Mouse (Mus musculus) thymus, adult 2 months (tissue): ENCODE data around the gene Dglucy. TPM values are rescaled to one million over a fixed set of nuclear protein-coding genes. Genes with fewer than 3 reads are reported as not detected.

ENCODE experiments used
- DNase-seq: peaks from one replicate; pipeline ENCODE4 v3.0.0; 2021
- H3K27ac ChIP-seq: fragments of 200-500 bp; 2 replicates; pipeline ENCODE4 v1.5.1; 2012; ENCODE audit warnings: low read length, control low read depth; ENCODE audit not compliant: control insufficient read depth, insufficient read depth
- H3K27me3 ChIP-seq: fragments of 200-500 bp; 2 replicates; pipeline ENCODE4 v1.6.1; 2012; ENCODE audit warnings: mild to moderate bottlenecking, low read length, moderate library complexity, mixed read lengths; ENCODE audit not compliant: control insufficient read depth, insufficient read depth
- H3K36me3 ChIP-seq: fragments of 200-500 bp; 2 replicates; pipeline ENCODE4 v1.6.1; 2012; ENCODE audit warnings: mild to moderate bottlenecking, low read length, moderate library complexity; ENCODE audit not compliant: control insufficient read depth, insufficient read depth
- H3K4me1 ChIP-seq: fragments of 200-500 bp; replicated peaks from 2 replicates; pipeline ENCODE4 v1.6.1; 2012; ENCODE audit warnings: low read length; ENCODE audit not compliant: control insufficient read depth, insufficient read depth
- H3K4me3 ChIP-seq: fragments of 200-500 bp; 2 replicates; pipeline ENCODE4 v1.5.1; 2012; ENCODE audit warnings: mild to moderate bottlenecking, low read length, control low read depth, moderate library complexity; ENCODE audit not compliant: control insufficient read depth, insufficient read depth
- CTCF ChIP-seq: fragments of 200-500 bp; IDR thresholded peaks from 2 replicates; pipeline ENCODE4 v1.5.1; 2012; ENCODE audit warnings: mild to moderate bottlenecking, control low read depth, low read length, moderate library complexity, borderline replicate concordance; ENCODE audit not compliant: control insufficient read depth, poor library complexity, insufficient read depth; ENCODE audit errors: extremely low read depth
- POLR2A ChIP-seq: fragments of 200-500 bp; IDR thresholded peaks from 2 replicates; pipeline ENCODE4 v1.6.1; 2012; ENCODE audit warnings: mild to moderate bottlenecking, low read length, control low read depth, moderate library complexity; ENCODE audit not compliant: control insufficient read depth, poor library complexity, insufficient read depth; ENCODE audit errors: extremely low read depth
- WGBS: fragments of 180-500 bp; shearing (Covaris S2); methylation state at CpG from one replicate; pipeline ENCODE4 v1.1.7; 2018; 5-methylcytosine and 5-hydroxymethylcytosine counted together
- polyA plus RNA-seq: library from polyadenylated mRNA; depleted of rRNA; stranded (reverse); fragments of >200 nt; gene quantifications from 2 replicates; pipeline ENCODE4 v1.2.3, GENCODE M21; 2012

Gene Dglucy
- polyA plus RNA-seq, 1 experiment, result 8.6 TPM

- peaks cover 8% of the 10 kb centered on the region for H3K4me1 ChIP-seq
- no peak for DNase-seq
- H3K27me3 ChIP-seq, result no peaks in the 10 kb centered on the region
- WGBS, result 32% methylated on average over 7 of the region's 7 CpGs
- no peak overlapping the region for H3K27ac ChIP-seq
- TF ChIP-seq POLR2A (no peak), CTCF (no peak)
- no peaks in the 10 kb centered on the region for H3K36me3 ChIP-seq
- no peak overlapping the region for H3K4me3 ChIP-seq
Observed at GRCm38 (mm10) chr12:100883168-100883567, 104.3 kb downstream of the Dglucy start.

- DNase-seq, result no peak
- Histone ChIP-seq H3K4me1 (peaks cover 17% of the 10 kb centered on the region), H3K36me3 (no peaks in the 10 kb centered on the region), H3K4me3 (no peak overlapping the region), H3K27me3 (no peaks in the 10 kb centered on the region), H3K27ac (no peak overlapping the region)
- WGBS, result 90% methylated on average over 3 of the region's 3 CpGs
- TF ChIP-seq POLR2A (no peak), CTCF (no peak)
Observed at GRCm38 (mm10) chr12:100885585-100885984, 106.7 kb downstream of the Dglucy start.

- no peaks in the 10 kb centered on the region for H3K36me3 ChIP-seq
- TF ChIP-seq POLR2A, result no peak
- TF ChIP-seq CTCF, result no peak
- H3K4me1 ChIP-seq, result peaks cover 27% of the 10 kb centered on the region
- 84% methylated on average over 4 of the region's 4 CpGs for WGBS
- H3K27ac ChIP-seq, result no peak overlapping the region
- no peak overlapping the region for H3K4me3 ChIP-seq
- DNase-seq, result no peak
- H3K27me3 ChIP-seq, result no peaks in the 10 kb centered on the region
Observed at GRCm38 (mm10) chr12:100886877-100887276, 108.0 kb downstream of the Dglucy start.

GRCm38 (mm10) chr12:100887801-100888258 lies 109.0 kb downstream of the Dglucy start:
- H3K27ac ChIP-seq, result peak overlapping the region; percentile 32; the same call in 1 of the 2 replicates
- no peaks in the 10 kb centered on the region for H3K27me3 ChIP-seq
- DNase-seq, result peak; percentile 50
- TF ChIP-seq CTCF, result no peak
- TF ChIP-seq POLR2A, result no peak
- H3K36me3 ChIP-seq, result no peaks in the 10 kb centered on the region
- H3K4me1 ChIP-seq, result peaks cover 27% of the 10 kb centered on the region
- no peak overlapping the region for H3K4me3 ChIP-seq
- WGBS, result 4% methylated on average over 12 of the region's 12 CpGs

- peak overlapping the region; percentile 2; the same call in 1 of the 2 replicates for H3K27ac ChIP-seq
- H3K4me3 ChIP-seq, result no peak overlapping the region
- no peaks in the 10 kb centered on the region for H3K27me3 ChIP-seq
- no peaks in the 10 kb centered on the region for H3K36me3 ChIP-seq
- WGBS, result 3% methylated on average over 3 of the region's 3 CpGs
- no peak for DNase-seq
- TF ChIP-seq POLR2A (no peak), CTCF (no peak)
- peaks cover 32% of the 10 kb centered on the region for H3K4me1 ChIP-seq
Observed at GRCm38 (mm10) chr12:100890548-100890947, 111.7 kb downstream of the Dglucy start.

- TF ChIP-seq CTCF, result no peak
- TF ChIP-seq POLR2A, result no peak
- WGBS, result 5% methylated on average over 2 of the region's 2 CpGs
- peaks cover 31% of the 10 kb centered on the region for H3K4me1 ChIP-seq
- H3K36me3 ChIP-seq, result no peaks in the 10 kb centered on the region
- no peak for DNase-seq
- peaks cover 6% of the 10 kb centered on the region; the same call in 1 of the 2 replicates for H3K27me3 ChIP-seq
- H3K27ac ChIP-seq, result no peak overlapping the region
- no peak overlapping the region for H3K4me3 ChIP-seq
Observed at GRCm38 (mm10) chr12:100895504-100895903, 116.6 kb downstream of the Dglucy start.

GRCm38 (mm10) chr12:100896661-100897060 lies 117.8 kb downstream of the Dglucy start:
- 87% methylated on average over 3 of the region's 3 CpGs for WGBS

More at GRCm38 (mm10) chr12:100896661-100897060, 117.8 kb downstream of the Dglucy start:
- Histone ChIP-seq H3K4me1 (peaks cover 27% of the 10 kb centered on the region), H3K27me3 (peaks cover 6% of the 10 kb centered on the region; the same call in 1 of the 2 replicates), H3K4me3 (no peak overlapping the region), H3K36me3 (no peaks in the 10 kb centered on the region), H3K27ac (no peak overlapping the region)
- TF ChIP-seq POLR2A (no peak), CTCF (no peak)
- no peak for DNase-seq
